Mouse (Mus musculus): ENCODE measurements around the gene Kctd11. TPM values are rescaled to one million over a fixed set of nuclear protein-coding genes. Genes with fewer than 3 reads are reported as not detected.

Gene Kctd11
- total RNA-seq (2023), result 1 to 10 TPM; 2.7 to 3.2 TPM

GRCm38 (mm10) chr11:69880853-69881603, at the start of gene Kctd11:
Gene Kctd11 (minus strand): TSS chr11:69881406.

DNA sequence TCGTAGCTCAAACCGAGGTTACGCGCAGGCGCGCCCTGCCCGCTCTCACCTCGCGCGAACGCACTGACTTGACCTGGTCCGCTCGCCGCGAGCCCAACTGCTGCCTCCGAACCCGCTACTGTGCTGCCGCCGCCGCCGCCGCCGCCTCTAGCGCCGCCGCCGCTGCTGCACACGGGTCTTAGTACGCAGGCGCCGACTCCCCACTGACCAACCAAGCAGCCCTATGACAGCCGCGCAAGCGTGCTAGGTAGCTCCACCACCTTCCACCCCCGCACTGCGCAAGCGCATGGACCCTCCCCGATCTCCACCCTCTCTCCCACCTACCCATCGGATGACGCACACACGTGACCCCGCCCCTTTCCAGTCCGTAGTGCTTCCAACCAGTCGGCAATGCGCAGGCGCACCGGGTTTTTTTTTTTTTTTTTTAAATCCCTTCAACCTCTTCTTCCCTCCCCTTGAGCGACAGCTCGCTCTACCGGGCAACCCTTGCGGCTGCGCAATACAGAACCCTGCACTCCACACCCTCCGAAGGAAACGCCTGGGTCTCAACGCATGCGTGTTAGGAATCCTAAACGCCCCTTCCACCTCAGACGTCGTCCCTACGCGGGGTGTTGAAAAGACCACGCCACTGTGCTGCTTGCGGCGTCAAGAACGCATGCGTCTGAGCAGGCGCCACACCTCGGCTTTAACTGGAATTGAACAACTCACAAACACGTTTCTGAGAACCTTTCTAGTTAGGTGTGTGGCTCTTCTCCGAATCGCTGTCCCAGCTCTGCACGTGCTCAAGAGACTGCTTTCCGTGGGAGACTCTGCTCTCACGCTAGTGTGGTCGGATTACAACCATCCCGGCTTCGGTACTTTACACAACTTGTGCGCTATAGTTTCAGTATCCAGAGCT, 40.2 kb upstream of the Kctd11 start, which contains the start of gene Eif5a:
Gene Eif5a, minus strand, starts transcription at position 845 of the 898 bp plus-strand sequence.

DNA sequence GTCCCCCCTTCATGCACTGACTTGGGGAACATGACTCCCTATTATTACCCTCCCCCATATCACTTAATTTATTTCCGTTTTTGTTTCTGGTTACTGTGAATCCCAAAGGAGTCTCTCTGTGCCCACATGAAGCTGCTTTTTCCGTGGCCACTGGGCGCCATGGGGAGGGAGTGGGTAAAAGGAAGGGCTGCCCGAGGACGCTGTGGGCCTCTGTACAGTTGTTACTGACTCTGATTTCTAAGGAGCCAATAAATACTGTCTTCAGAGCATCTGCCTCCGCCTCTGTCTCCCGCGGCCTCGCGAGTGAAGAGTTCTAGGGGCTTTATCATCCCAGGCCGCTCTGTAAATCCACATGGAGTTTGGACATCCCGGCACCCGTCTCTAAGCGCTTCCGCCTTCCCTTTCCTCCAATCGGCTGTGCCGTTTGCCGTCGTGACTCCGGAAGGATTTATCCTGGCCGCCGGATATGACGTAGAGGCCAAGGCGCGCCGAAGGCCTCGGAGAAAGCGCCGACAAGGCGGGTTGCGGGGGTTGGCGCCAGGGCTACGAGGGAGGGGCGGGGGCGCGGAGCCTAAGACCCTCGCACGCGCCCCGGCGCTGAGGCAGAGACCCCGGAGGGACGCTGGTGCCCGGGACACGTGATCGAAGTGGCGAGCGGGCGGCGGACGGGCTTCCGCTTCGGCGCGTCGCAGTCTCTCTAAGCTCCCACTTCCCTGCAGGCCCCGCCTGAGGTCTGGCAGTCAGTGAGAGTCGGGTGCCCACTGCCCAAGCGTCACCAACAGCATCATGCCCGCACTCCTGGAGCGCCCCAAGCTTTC, 32.6 kb upstream of the Kctd11 start, which contains the start of gene Gps2:
Gene Gps2, plus strand, starts transcription at position 335 of the 818 bp plus-strand sequence.

GRCm38 (mm10) chr11:69900471-69901405, 19.5 kb upstream of the Kctd11 start, which contains the start of the genes 2810408A11Rik and Neurl4:
Gene 2810408A11Rik (minus strand): TSS chr11:69900987.
Gene Neurl4 (plus strand): TSS chr11:69901072.

DNA sequence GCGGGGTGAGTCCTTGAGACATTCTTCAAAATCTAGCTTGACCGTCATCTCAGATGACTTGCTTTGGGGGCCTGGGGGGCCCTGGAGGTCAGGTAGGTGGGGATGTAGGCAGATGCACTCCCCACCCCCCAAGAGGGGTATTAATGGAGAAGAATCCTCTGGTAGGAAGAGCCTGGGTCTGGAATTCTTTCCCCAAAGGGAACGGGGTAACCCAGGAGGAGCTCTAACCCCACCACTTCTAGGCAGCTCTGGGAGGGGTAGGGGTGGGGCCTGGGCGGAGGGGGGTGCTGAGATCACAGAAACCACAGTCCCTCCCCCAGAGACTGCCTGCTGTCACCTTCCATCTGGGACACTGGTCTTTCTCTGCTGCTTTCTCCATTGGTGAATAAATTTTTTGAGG, 14.1 kb upstream of the Kctd11 start, which contains the start of gene Acap1:
Gene Acap1, minus strand, starts transcription at position 249 of the 400 bp plus-strand sequence.

DNA sequence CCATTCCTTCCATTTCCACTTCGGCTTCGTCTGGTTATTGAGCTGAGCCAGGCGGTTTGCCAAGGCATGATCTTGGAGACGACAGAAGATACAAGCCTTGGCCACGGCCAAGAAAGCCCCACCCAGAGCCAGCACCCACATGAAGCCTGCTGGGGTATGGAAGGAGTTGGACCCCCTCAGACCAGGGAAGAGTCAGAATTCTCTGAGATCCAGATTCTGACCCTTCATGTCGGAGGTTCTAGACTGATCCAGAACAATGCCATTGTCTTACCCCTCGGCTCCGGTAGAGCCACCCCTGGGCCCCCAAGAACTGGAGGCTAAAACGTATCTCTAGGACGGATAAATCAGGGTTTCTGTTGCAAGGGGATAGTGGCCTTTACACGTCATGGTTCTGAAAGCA, 3.3 kb downstream of the Kctd11 start, which contains the start of gene Tmem95:
Gene Tmem95, minus strand, starts transcription at position 141 of the 400 bp plus-strand sequence.

DNA sequence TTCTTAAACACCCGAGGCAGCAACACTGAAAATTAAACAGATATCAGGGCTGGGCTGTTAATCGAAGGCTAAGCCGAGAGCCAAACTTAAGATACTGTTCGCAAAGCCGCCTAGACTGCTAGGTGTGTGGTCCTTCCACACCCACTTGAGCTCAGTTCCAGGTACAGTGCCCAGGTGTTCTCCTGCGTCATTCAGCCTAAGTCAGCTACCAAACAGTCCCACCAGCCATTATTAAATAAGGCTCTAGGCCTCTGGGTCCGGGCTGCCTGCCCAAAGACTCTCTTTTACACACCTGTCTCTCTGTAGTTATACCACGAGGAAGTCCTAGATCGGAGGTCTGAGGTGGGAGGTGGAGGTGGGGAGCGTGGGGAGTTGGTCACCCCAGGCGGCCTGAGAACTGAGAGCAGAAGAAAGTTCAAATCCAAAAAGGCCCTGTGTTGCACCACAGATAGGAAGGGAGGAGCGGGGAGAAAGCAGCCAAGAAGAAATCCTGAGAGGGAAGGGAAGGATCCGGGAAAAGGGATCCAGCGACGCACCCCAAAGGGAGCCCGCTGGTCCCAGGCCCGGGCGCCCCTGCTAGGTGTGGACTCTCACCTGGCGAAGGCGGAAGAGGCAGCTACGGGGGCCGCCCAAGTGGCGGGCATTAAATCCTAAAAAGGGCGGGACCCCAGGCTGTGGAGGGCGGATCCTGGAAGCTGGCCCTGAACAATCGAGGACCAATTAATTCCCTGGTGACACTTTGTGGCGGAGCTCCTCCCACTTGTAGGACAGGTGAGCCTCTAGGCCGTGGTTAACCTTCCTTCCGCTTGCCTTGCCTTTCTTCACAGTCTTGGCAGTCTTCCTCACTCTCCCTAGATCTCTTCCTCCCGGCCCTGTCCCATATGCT, 22.9 kb downstream of the Kctd11 start, which contains the start of gene Tnk1:
Gene Tnk1, minus strand, starts transcription at position 618 of the 886 bp plus-strand sequence.

DNA sequence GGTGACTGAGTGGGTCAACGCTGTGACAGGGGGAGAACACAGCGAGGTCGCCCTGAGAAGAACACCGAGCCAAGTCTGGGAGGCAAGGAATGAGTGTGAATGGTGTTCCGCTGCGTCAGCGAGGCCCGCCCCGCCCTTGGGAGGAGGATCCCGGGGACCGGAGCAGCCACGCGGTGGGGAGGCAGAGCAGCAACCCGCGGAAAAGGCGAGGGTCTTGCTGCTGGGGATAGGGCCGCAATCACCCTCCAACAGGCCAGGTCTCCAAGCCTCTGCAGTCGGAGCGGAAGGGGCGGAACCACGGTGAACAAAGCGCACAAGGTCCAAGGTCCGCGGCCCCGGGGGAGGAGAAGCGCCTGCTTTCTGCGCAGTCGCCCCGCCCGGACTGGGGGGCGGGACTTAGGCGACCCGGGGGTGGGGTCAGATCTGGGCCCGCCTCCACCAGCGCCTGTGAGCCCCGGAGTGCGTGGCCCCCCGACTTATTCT, 35.0 kb downstream of the Kctd11 start, which contains the start of gene Plscr3:
Gene Plscr3, plus strand, starts transcription at position 179 of the 483 bp plus-strand sequence.

DNA sequence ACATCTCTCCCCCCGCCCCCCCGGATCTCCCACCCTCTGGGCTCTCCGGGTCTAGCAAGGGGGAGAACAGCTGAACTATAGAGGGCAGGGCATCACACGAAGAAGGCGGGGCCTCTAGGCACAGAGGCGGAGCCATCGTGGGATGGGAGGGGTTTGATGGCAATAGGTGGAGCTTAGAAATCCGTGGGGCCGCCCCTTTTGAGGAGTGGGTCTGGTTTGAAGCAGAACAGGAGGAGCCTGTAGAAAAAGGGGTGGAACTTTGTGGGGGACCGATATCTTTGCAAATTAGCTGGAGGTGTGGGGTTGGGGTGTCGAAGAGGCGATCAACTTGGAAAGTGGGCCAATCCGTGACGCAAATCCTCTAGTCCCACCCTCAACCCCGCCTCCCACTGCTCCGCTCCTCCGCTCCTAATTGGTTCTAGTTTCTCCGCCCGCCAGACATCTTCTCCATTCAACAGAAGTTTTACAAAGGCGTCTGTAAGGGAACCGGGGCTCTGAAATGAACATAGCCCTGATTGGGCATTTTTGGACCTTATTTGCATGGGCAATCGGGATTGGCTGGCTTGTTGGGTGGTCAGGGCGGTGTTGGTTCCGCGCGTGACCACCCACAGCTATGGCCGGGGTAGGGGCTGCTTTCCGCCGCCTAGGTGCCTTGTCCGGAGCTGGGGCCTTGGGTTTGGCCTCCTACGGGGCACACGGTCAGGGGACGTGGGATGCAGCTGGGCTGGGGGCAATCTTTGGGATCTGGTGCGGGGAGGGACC, 43.1 kb downstream of the Kctd11 start, which contains the start of gene Tmem256:
Gene Tmem256, plus strand, starts transcription at position 563 of the 762 bp plus-strand sequence.

DNA sequence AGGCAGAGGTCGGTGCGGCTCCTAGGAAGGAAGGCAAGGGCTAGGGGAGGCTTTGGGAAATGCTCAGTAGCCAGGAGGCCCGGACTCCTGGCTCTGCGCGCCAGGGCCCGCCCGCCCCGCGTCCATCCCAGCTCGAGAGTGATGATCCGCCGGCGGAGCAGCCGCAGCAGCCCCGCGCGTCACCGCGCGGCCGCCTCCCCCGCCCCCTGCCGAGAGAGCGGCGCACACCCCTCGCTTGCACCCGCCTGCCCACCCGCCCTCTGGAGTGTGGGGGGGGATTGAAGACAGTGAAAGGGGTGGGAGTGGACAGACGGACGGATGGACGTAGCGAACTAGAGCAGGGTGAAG, 43.6 kb downstream of the Kctd11 start, which contains the start of gene Nlgn2:
Gene Nlgn2, minus strand, starts transcription at position 181 of the 348 bp plus-strand sequence.

Other genes starting within 250 kb of the Kctd11 start
- gene Fxr2, start 248.4 kb downstream of the Kctd11 start, total RNA-seq (2023), result 10 to 100 TPM; 88.3 to 96.6 TPM
- under 1 TPM in 1 of 2 experiments, not detected in 1; 0.92 TPM for gene Sox15, start 226.1 kb downstream of the Kctd11 start, total RNA-seq (2023)
- gene Mpdu1, start 218.8 kb downstream of the Kctd11 start, total RNA-seq (2023), result 10 to 100 TPM; 60.2 to 64.5 TPM
- gene Cd68, start 215.3 kb downstream of the Kctd11 start, total RNA-seq (2023), result 10 to 100 TPM in 1 of 2 experiments, 1 to 10 TPM in 1; 7.9 to 12.1 TPM
- 100 to 1,000 TPM; 720 to 780 TPM for gene Eif4a1, start 209.0 kb downstream of the Kctd11 start, total RNA-seq (2023)
- 100 to 1,000 TPM; 134 to 139 TPM for gene Senp3, start 199.3 kb downstream of the Kctd11 start, total RNA-seq (2023)
- not detected for gene Tnfsf13, start 195.6 kb downstream of the Kctd11 start, total RNA-seq (2023)
- not detected for gene Tnfsf12, start 185.6 kb downstream of the Kctd11 start, total RNA-seq (2023)
- gene Tnfsfm13, start 185.3 kb downstream of the Kctd11 start, total RNA-seq (2023), result not detected
- 100 to 1,000 TPM; 254 to 255 TPM for gene Polr2a, start 122.8 kb downstream of the Kctd11 start, total RNA-seq (2023)
- gene Slc35g3, start 119.4 kb downstream of the Kctd11 start, total RNA-seq (2023), result not detected
- 10 to 100 TPM; 61.0 to 64.9 TPM for gene Zbtb4, start 115.5 kb downstream of the Kctd11 start, total RNA-seq (2023)
- gene Chrnb1, start 85.5 kb downstream of the Kctd11 start, total RNA-seq (2023), result 10 to 100 TPM; 10.5 to 13.5 TPM
- gene Fgf11, start 79.5 kb downstream of the Kctd11 start, total RNA-seq (2023), result under 1 TPM in 1 of 2 experiments, not detected in 1; 0.44 TPM
- gene Tmem102, start 75.8 kb downstream of the Kctd11 start, total RNA-seq (2023), result not detected
- gene Gm39566, start 66.1 kb downstream of the Kctd11 start, total RNA-seq (2023), result not detected
- gene Spem2, start 62.9 kb downstream of the Kctd11 start, total RNA-seq (2023), result not detected
- gene Spem1, start 59.2 kb downstream of the Kctd11 start, total RNA-seq (2023), result not detected
- gene Nlgn2, start 43.6 kb downstream of the Kctd11 start, total RNA-seq (2023), result under 1 TPM; 0.12 to 0.41 TPM
- gene Tmem256, start 42.9 kb downstream of the Kctd11 start, total RNA-seq (2023), result 10 to 100 TPM; 27.0 to 38.9 TPM
- 10 to 100 TPM; 10.4 to 14.7 TPM for gene Plscr3, start 35.0 kb downstream of the Kctd11 start, total RNA-seq (2023)
- not detected for gene Tnk1, start 22.7 kb downstream of the Kctd11 start, total RNA-seq (2023)
- gene Tmem95, start 3.4 kb downstream of the Kctd11 start, total RNA-seq (2023), result not detected
- gene Acap1, start 14.1 kb upstream of the Kctd11 start, total RNA-seq (2023), result 100 to 1,000 TPM; 518 to 555 TPM
- gene 2810408A11Rik, start 19.6 kb upstream of the Kctd11 start, total RNA-seq (2023), result 1 to 10 TPM; 2.5 TPM
- 10 to 100 TPM; 76.0 to 83.3 TPM for gene Neurl4, start 19.7 kb upstream of the Kctd11 start, total RNA-seq (2023)
- 100 to 1,000 TPM; 148 to 150 TPM for gene Gps2, start 32.5 kb upstream of the Kctd11 start, total RNA-seq (2023)
- 100 to 1,000 TPM; 355 to 387 TPM for gene Eif5a, start 40.6 kb upstream of the Kctd11 start, total RNA-seq (2023)
- not detected for gene Ybx2, start 54.4 kb upstream of the Kctd11 start, total RNA-seq (2023)
- not detected for gene Slc2a4, start 66.8 kb upstream of the Kctd11 start, total RNA-seq (2023)
- gene Cldn7, start 83.4 kb upstream of the Kctd11 start, total RNA-seq (2023), result not detected
- gene Ctdnep1, start 99.8 kb upstream of the Kctd11 start, total RNA-seq (2023), result 100 to 1,000 TPM; 111 to 123 TPM
- gene Elp5, start 101.1 kb upstream of the Kctd11 start, total RNA-seq (2023), result 10 to 100 TPM; 38.4 to 50.9 TPM
- 100 to 1,000 TPM; 291 to 311 TPM for gene Gabarap, start 109.7 kb upstream of the Kctd11 start, total RNA-seq (2023)
- gene Phf23, start 114.4 kb upstream of the Kctd11 start, total RNA-seq (2023), result 10 to 100 TPM; 59.7 to 74.6 TPM
- gene Dvl2, start 119.2 kb upstream of the Kctd11 start, total RNA-seq (2023), result 10 to 100 TPM; 47.8 to 61.1 TPM
- gene Acadvl, start 134.0 kb upstream of the Kctd11 start, total RNA-seq (2023), result 10 to 100 TPM; 58.2 to 58.6 TPM
- 1 to 10 TPM; 1.9 to 4.5 TPM for gene Dlg4, start 135.5 kb upstream of the Kctd11 start, total RNA-seq (2023)
- not detected for gene Asgr1, start 172.7 kb upstream of the Kctd11 start, total RNA-seq (2023)
- gene Asgr2, start 211.2 kb upstream of the Kctd11 start, total RNA-seq (2023), result not detected
- not detected for gene Mgl2, start 248.9 kb upstream of the Kctd11 start, total RNA-seq (2023)